Mouse (Mus musculus) myocyte (in vitro differentiated cells): ENCODE measurements at regions not wholly inside any gene's neighbourhood (a gene's known extent, or its start where the extent isn't known, plus 50 kb on each side); places are given as distances from the start of the nearest gene placed in this dataset.

Experiments
- POLR2A ChIP-seq: IDR thresholded peaks from one replicate; pipeline ENCODE4 v1.6.1; 2011; ENCODE audit warnings: low read depth, mild to moderate bottlenecking, control low read depth, moderate library complexity; ENCODE audit not compliant: insufficient read length
- POLR2AphosphoS2 ChIP-seq: IDR thresholded peaks from one replicate; pipeline ENCODE4 v1.6.1; 2011; ENCODE audit warnings: low read depth, control low read depth; ENCODE audit not compliant: insufficient read length
- TCF12 ChIP-seq: IDR thresholded peaks from one replicate; pipeline ENCODE4 v1.6.1; 2011; ENCODE audit warnings: mild to moderate bottlenecking, control low read depth; ENCODE audit not compliant: poor library complexity, insufficient read depth, severe bottlenecking
- USF1 ChIP-seq: IDR thresholded peaks from one replicate; pipeline ENCODE4 v1.6.1; 2011; ENCODE audit warnings: low read depth, mild to moderate bottlenecking, control low read depth, moderate library complexity

- TF ChIP-seq TCF12 (no peak), POLR2AphosphoS2 (no peak), POLR2A (no peak), USF1 (no peak)
Observed at GRCm38 (mm10) chr3:9145612-9146011, 464.3 kb downstream of the Zfp704 start.
